Mouse (Mus musculus) embryonic fibroblast, embryonic 13.5 days (primary cell): ENCODE data around the gene Gm43720. TPM values are rescaled to one million over a fixed set of nuclear protein-coding genes. Genes with fewer than 3 reads are reported as not detected.

Source experiments
- H3K27ac ChIP-seq: 2 replicates; pipeline ENCODE4 v1.5.1; 2012; ENCODE audit warnings: low read length, control low read depth, inconsistent platforms; ENCODE audit not compliant: insufficient read depth
- H3K4me1 ChIP-seq: 2 replicates; pipeline ENCODE4 v1.6.1; 2011; ENCODE audit warnings: low read length; ENCODE audit not compliant: control insufficient read depth, insufficient read depth
- H3K4me3 ChIP-seq: 2 replicates; pipeline ENCODE4 v1.5.1; 2011; ENCODE audit warnings: mild to moderate bottlenecking, control low read depth, low read length; ENCODE audit not compliant: insufficient read depth
- CTCF ChIP-seq: IDR thresholded peaks from 2 replicates; pipeline ENCODE4 v1.5.1; 2011; ENCODE audit warnings: mild to moderate bottlenecking, control low read depth, low read length, moderate library complexity, borderline replicate concordance; ENCODE audit not compliant: insufficient read depth
- POLR2A ChIP-seq: IDR thresholded peaks from 2 replicates; pipeline ENCODE4 v1.6.1; 2011; ENCODE audit warnings: low read depth, mild to moderate bottlenecking, control low read depth, low read length, moderate library complexity
- polyA plus RNA-seq: library from polyadenylated mRNA; stranded (reverse); fragments of >200 nt; gene quantifications from 2 replicates; pipeline ENCODE4 v1.2.4, GENCODE M21; 2011; ENCODE audit warnings: low read depth; ENCODE audit not compliant: missing spikeins, insufficient read length

Gene Gm43720
- polyA plus RNA-seq, 1 experiment, result not detected

GRCm38 (mm10) chr5:138263260-138264206, 16.2 kb downstream of the Gm43720 start, which contains the start of gene BC037034:
Gene BC037034 (minus strand): TSS chr5:138264033.
- peak within 1 kb of the TSS; percentile 30 for H3K27ac ChIP-seq
- TF ChIP-seq POLR2A, result peak; percentile 96
- TF ChIP-seq CTCF, result no peak

GRCm38 (mm10) chr5:138262582-138263240, 17.0 kb downstream of the Gm43720 start:
- H3K4me1 ChIP-seq, result peaks cover 3% of the 10 kb centered on the region
- H3K4me3 ChIP-seq, result peak overlapping the region; percentile 64
- no peak overlapping the region for H3K27ac ChIP-seq
- TF ChIP-seq CTCF (no peak), POLR2A (peak; percentile 13; the same call in 1 of the 2 replicates)

More at GRCm38 (mm10) chr5:138263260-138264206, 16.2 kb downstream of the Gm43720 start, which contains the start of gene BC037034:
- Histone ChIP-seq H3K4me3 (peak within 1 kb of the TSS; percentile 64), H3K4me1 (peaks cover 3% of the 10 kb centered on the region)

DNA sequence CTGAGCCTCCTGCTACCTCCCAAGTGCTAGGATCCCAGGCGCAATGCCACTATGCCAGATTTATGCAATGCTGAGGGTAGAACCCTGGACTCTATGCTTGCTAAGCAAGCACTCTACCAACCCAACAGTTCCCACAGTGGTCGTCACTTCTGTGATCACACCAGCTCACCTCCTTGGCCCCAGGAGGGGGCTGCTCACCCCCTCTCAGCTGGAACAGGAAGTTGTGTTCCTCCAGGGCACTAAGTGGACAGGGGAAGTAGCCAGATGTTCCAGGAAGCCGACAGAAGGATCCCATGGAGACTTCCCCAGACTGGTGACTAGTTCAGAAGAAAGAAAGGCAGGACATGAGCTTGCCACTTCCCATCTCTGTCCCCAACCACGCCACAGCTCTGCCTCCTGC, 17.8 kb downstream of the Gm43720 start:
- Histone ChIP-seq H3K27ac (no peak overlapping the region), H3K4me3 (no peak overlapping the region), H3K4me1 (peaks cover 3% of the 10 kb centered on the region)
- TF ChIP-seq POLR2A (no peak), CTCF (no peak)

DNA sequence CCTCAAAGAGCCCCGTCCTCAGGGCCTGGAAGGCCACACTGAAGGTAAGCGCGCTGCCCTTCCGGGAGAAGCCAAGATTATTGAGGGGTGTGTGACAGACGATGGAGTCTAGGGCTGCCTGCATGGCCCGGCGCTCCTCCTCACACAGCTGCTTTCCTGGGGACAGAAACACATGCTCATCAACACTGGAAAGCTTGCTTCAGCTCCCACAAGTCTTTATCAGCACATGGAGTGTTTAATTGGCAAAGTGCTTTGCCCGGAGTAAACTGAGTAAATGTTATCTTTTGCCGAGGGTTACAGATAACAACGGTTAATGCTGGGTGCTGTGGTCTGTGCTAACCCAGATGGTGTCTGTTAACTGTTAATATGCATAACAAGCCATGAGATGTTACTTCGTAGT, 18.9 kb downstream of the Gm43720 start:
- TF ChIP-seq POLR2A, result no peak
- TF ChIP-seq CTCF, result no peak
- H3K4me1 ChIP-seq, result peaks cover 5% of the 10 kb centered on the region
- H3K4me3 ChIP-seq, result no peak overlapping the region
- no peak overlapping the region for H3K27ac ChIP-seq

DNA sequence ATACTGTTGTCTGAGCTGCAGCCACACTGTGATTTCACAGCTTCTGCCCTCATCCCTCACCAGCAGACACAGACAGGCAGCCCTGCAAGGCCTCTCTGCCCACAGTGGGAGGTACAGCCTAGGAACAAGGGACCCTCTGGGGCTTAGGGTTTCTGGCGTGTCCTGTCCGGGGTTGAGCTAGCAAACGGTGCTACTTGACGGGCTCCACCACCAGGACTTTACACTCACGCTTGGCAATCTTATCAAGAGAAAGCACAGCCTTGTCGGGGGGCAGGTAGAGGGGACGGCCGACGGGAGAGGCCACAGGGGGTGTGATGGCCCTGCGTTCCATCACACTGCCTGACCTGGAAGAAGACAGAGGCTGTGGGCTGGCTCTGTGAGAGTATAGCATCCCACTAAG, 19.7 kb downstream of the Gm43720 start:
- Histone ChIP-seq H3K27ac (no peak overlapping the region), H3K4me3 (no peak overlapping the region), H3K4me1 (peaks cover 5% of the 10 kb centered on the region)
- TF ChIP-seq POLR2A (no peak), CTCF (no peak)

DNA sequence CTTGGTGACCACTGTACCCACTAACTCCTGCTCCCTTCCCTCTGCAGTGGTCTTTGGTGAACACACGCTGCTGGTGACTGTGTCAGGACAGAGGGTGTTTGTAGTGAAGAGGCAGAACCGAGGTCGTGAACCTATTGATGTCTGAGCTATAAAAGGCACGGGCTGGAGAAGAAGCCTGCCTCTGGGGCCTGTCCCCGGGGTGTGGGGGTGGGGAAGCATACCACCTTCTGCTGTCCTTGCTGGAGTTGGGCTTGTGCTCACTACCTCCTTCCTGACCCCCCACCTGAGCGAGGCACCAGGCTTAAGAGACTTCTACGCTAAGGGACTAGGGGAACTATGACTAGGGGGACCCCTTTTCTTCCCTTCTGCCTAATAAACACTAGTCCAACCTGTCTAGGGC, 20.8 kb downstream of the Gm43720 start:
- Histone ChIP-seq H3K4me3 (no peak overlapping the region), H3K27ac (no peak overlapping the region), H3K4me1 (peaks cover 5% of the 10 kb centered on the region)
- TF ChIP-seq POLR2A (no peak), CTCF (no peak)

- TF ChIP-seq POLR2A (no peak), CTCF (no peak)
- H3K4me1 ChIP-seq, result peaks cover 5% of the 10 kb centered on the region
- no peak overlapping the region for H3K27ac ChIP-seq
- no peak overlapping the region for H3K4me3 ChIP-seq
These were observed 21.2 kb downstream of the Gm43720 start for GRCm38 (mm10) chr5:138258542-138258941.

GRCm38 (mm10) chr5:138258078-138258477, 21.7 kb downstream of the Gm43720 start:
- no peak for TF ChIP-seq POLR2A
- no peak for TF ChIP-seq CTCF
- H3K4me3 ChIP-seq, result no peak overlapping the region
- H3K27ac ChIP-seq, result no peak overlapping the region
- H3K4me1 ChIP-seq, result peaks cover 5% of the 10 kb centered on the region

- no peak for TF ChIP-seq CTCF
- no peak for TF ChIP-seq POLR2A
- peaks cover 2% of the 10 kb centered on the region; the same call in 1 of the 2 replicates for H3K4me1 ChIP-seq
- H3K4me3 ChIP-seq, result no peak overlapping the region
- H3K27ac ChIP-seq, result no peak overlapping the region
These were observed 22.2 kb downstream of the Gm43720 start for GRCm38 (mm10) chr5:138257585-138257978.
